Mouse (Mus musculus) left cerebral cortex, adult 11 months (tissue): ENCODE data around the gene Gm17482.

Source experiments
- DNase-seq: peaks from one replicate; pipeline ENCODE4 v3.0.0; 2022; ENCODE audit warnings: low spot score

Gene Gm17482

DNA sequence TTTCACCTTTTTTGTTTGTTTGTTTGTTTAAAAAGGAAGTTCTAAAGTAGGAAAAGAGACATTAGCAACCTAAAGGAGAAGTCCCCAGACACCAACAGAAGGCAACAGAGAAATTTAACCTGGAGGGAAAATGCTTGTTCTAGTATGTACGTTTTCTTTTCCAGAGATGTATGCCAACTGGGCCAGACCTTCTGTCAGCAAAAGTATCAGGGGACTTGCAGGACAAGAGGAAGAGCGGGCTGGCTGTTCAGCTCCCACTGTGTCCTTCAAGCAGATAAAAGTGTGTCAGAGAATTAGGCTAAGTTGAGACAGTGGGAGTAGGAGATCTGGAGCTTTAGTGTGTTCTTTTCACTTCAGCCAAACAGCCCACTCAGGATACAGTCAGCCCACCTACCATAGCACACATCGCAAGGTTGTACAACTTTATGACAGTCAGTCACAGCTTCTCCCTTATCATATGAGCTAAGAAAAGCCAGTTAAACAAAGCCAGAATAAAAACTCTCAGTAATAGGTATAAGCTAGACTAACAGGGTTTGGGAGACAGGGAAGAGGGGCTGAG is 18.4 kb downstream of the Gm17482 start:
- DNase-seq = no peak

GRCm38 (mm10) chr6:115251531-115251985 is 24.4 kb downstream of the Gm17482 start:
- no peak for DNase-seq

DNA sequence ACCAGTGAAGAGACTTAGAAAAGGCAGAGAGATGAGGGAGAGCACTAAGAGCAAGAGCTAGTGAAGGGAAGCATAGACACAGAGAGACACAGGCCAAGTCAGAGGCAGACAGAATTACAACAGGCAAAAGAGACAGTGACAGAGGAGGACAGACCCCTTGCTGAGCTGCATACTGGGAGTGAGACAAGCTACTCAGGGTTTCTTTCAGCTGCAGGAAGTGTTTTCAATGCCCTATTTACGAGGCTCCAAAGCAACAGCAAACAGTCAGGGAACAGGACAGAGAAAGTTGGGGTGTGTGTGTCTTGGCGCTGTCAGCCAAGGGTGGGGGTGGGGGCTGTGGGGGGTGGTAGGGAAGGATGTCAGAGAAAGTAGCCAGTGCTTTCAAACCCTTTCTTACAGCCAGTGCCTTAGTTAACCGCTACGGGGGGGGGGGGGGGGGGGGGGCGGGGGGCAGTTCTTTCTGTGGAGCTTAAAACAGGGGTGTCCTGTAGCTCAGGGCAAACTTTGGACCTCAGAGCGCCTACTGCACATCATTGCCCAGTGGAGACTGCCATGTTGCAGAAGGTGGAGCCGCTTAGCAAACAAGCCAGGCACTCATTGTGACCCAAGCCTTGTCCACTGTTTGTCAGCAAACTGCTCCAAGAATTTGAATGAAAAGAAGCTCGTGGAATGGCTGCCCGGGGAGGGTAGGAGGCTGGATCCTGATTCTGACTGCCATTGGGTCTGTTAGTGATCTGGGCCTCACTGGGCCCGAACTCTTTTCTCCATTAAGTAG is 25.1 kb downstream of the Gm17482 start, which contains the start of gene Timp4:
Gene Timp4, minus strand, starts transcription at position 107 of the 775 bp plus-strand sequence.
- no peak for DNase-seq

GRCm38 (mm10) chr6:115255171-115255570 is 28.0 kb downstream of the Gm17482 start:
- DNase-seq = no peak

GRCm38 (mm10) chr6:115260507-115260906 is 33.4 kb downstream of the Gm17482 start:
- DNase-seq = no peak

- DNase-seq = no peak
Observed at GRCm38 (mm10) chr6:115266791-115267190, 39.6 kb downstream of the Gm17482 start.

DNA sequence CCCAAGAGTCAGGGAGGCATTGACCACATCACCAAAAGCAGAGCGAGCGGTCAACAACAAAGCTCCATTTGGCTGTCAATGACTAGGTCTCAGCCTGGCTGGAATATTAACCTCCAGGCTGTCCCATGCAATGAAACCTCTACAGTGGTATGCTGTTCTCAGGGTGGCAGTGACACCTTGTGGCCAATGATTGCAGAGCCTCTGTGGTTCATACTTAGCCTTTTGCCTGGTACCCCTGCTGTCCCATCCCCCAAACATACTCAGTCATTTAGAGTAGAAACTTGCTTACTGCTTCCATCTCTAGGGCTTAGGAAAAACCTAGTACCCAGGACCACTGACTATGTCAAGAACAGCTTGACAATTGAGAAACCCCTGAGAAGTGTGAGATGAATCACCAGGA is 40.8 kb downstream of the Gm17482 start:
- no peak for DNase-seq

- DNase-seq = no peak
Observed at GRCm38 (mm10) chr6:115268551-115269385, 41.6 kb downstream of the Gm17482 start.

- no peak for DNase-seq
Observed at GRCm38 (mm10) chr6:115269561-115269960, 42.4 kb downstream of the Gm17482 start.

DNA sequence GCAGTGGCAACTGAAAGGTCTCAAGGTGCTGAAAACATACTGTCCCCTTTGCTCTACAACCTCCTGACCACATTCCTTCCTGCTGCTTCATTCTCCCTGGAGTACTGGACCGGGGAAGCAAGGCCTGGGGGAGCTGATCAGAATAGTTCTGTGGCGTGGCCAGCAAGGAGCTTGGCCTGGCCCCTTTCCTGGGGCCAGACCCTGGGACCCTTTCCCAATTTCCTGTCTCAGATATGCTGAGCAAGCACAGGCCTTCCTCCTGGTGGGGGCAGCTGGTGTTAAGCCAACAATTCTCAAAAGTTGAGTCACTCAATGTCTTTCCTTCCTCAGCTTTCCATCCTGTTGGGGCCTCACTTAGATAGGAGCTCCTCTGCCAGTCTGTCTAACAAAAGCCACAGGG is 42.9 kb downstream of the Gm17482 start:
- no peak for DNase-seq

GRCm38 (mm10) chr6:115271326-115271725 is 44.2 kb downstream of the Gm17482 start:
- no peak for DNase-seq

DNA sequence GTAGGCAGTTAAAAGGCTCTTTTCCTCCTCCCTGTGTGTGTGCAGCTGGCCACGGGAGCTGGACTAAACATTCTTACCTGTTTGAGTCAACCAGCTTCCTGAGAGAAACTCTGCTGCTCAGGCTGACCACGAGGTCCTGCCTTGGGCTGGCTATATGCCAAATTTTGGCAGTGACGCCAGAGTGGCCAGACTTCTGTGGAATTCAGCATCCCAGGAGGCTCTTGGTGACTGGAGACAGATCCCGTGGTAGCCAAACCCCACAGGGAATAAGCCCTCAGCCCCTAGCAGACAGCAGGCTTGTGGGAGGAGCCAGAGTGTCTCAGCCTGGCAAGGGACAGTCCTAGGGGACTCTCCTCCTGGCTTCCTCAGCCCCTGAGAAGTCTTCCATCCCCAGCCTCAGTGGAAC is 44.7 kb downstream of the Gm17482 start:
- no peak for DNase-seq

DNA sequence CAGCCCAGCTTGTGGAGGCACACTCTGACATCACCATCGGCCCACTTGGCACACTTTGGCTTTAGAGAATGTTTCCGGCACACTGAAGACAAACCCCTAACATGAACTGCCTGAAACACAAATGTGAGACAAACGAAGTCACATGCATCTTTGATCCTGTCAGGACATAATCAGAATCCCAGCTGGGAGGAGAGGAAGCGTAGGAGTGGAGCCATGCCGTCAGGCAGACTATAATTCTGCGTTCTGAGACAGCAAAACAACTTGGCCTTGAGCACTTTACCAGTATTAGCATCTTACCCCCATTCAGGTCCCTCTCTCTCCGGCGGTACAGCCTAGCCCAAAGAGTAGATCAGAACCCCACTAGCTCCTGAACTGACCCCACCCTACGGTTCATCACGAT is 46.2 kb downstream of the Gm17482 start:
- no peak for DNase-seq

GRCm38 (mm10) chr6:115274705-115275104 is 47.6 kb downstream of the Gm17482 start:
- DNase-seq = no peak

DNA sequence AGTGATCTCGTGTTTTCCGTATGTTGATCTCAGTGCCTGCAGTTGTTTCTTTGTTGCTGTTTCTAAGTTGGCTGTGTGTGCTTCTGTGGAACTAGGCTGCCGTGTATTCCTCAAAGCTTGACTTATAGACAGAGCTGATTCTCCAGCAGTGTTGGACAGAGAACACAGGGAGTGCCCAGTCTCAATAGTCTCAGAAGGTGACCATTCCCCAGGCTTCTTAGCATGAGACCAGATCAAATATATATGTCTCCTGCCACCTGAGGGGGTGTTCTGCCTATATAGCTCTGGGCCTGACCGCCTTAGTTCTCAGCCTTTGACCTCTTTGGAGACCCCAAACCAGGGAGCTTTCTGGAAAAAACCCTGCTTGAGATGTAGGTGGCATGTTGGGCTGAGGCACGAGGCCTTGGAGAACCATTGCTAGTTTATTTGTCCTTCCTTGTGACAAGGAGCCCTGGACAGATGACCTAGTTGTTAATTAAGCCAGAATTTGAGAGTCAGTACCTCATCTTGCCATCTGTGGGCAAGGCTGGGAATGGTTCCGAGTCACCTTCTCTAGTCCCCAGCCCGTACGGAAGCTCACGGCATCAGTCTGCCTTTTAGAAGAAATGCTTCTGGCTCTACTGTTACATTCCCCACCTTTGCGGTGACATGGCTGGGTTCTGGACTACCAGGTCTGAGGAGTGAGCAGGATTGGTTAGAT is 48.1 kb downstream of the Gm17482 start:
- no peak for DNase-seq

DNA sequence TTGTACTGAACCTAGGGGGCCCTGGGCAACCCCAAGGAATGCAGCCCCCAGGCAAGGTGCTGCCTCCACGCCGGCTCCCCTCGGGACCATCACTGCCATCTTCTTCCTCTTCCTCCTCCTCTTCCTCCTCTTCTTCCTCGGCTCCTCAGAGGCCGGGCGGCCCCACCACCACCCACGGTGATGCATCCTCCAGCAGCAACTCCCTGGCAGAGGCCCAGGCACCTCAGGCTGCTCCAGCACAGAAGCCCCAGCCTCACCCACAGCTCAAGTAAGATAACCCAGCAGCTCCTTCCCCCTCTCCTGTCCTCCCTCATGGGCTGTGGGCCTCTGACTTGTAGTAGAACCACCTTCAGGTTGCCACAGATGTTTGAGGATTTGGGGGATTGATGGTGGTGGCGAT is 50.9 kb downstream of the Gm17482 start:
- no peak for DNase-seq

DNA sequence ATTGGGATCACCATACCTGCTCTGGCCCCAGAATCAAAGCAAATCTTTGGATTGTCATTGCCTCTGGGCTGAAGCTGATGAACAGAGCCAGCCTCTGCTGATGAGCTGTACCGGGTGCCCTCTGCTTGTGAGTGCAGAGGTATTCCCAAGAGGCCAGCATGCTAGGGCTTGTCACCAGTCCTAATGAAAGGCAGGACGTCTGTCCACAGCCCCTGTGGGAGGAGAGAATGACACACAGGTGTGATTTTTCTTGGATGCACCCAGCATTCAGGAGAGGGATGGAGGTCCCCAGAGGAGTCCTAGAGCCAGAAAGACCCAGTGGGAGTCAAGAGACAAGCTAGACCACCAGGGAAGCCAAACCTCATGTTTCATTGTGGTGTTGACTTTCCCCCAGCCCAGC is 52.5 kb downstream of the Gm17482 start:
- DNase-seq = no peak

DNA sequence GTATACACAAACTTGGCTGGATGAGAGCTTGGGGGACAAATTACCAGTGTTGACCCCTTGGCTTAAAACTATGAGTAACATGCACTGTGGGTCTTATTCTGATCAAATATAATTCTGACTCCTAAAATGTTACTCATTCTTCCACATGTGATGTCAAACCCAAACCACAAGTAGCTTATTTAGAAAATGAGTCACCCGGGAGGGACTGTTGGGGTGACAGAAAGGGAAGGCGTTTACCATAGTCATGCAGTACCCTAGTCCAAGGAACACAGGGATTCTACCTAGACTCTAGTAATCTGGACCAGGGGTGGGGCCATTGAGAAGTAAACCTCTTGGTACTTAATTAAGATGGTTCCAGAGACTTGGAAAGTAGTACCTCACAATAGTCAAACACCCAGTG is 57.0 kb downstream of the Gm17482 start:
- DNase-seq = no peak

DNA sequence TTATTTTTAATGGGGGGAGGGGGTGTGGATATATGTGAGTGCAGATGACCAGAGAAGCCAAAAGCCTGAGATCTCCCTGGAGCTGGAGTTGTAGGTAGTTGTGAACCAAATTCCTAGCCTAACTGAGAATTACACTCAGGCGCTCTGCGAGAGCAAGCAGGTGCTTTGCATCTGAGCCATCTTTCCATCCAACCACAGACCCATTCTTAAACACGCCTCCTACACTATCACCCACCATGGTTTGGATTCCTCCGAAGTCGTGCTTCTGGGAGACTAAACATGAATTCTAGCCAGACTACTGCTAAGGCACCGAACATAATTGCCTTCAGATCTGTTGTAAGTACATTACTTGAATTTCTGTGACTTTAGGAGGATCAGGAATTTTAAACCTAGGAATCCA is 59.3 kb downstream of the Gm17482 start:
- no peak for DNase-seq

DNA sequence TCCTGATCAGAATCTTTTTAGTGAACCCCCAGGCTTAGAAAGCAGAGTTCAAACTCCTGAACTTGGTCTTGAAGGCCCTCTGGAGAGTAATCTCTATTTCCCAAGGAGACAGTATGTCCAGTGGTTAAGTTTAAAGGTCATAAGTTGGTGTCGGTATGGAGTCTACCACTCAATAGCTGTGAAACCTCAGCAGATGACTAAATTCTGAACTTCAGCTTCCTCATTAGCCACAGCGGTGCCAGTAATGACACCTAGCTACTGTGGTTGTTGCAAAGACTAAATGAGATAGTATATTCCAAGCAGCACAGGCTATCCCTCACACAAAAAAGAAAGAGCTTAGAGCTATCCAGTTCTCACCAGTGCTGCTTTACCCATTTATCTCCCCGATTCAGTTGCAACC is 61.1 kb downstream of the Gm17482 start:
- DNase-seq = no peak

- no peak for DNase-seq
Observed at GRCm38 (mm10) chr6:115290561-115290960, 63.4 kb downstream of the Gm17482 start.

GRCm38 (mm10) chr6:115291068-115291467 is 63.9 kb downstream of the Gm17482 start:
- DNase-seq = no peak
